Mouse (Mus musculus) heart, postnatal 14 days (tissue): ENCODE results near the gene Kcnv2. TPM values are rescaled to one million over a fixed set of nuclear protein-coding genes. Genes with fewer than 3 reads are reported as not detected.

ENCODE experiments used
- DNase-seq, 2 experiments: peaks; one replicate each; pipeline ENCODE4 v3.0.0; 2021 to 2022
- intact Hi-C: fragments of 180-260 bp; cut with DNase I; formaldehyde crosslinking; loops from one replicate; pipeline ENCODE4 v1.15.1; 2025
- long read RNA-seq, 2 experiments: library from polyadenylated mRNA; stranded (forward); transcript quantifications; one replicate each; pipeline ENCODE4 v2.0.0; 2021
- total RNA-seq, 2 experiments: library from RNA; stranded (reverse); gene quantifications; 2 replicates each; pipeline ENCODE4 v1.2.3; 2021

The Kcnv2 gene
- total RNA-seq = 1 to 10 TPM in 1 of 2 experiments, under 1 TPM in 1; 0.41 to 1.2 TPM
- long read RNA-seq, experiment 1 = 0 reads
- long read RNA-seq, experiment 2 = 0 reads

- no peak for DNase-seq
- intact Hi-C loops = no loop called here
Observed at GRCm38 (mm10) chr19:27322281-27322680, at the start of gene Kcnv2. Gene Kcnv2 (plus strand): TSS chr19:27322588.

DNA sequence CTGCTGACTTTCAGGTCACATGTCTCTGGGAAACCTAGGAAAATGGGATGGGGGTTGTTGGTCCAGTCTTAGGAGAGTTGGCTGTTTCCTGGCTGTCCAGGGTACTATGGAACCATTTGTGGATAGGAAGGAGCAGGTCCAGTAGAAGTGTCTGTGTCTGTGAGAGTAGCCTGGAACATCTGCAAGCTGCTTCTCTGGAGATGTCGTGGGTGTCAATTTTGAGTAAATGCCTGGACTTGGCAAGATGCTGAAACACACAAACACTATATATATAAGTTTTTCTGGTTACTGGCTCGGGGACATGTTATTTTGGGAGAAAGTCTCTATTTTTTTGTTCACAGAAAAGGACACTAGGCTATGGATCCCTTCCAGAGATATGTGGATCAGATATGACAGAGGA lies 49.0 kb upstream of the Kcnv2 start:
- no peak for DNase-seq
- intact Hi-C loops = no loop called here

GRCm38 (mm10) chr19:27274382-27274781 lies 48.0 kb upstream of the Kcnv2 start:
- intact Hi-C loops = no loop called here
- no peak for DNase-seq

GRCm38 (mm10) chr19:27279174-27279573 lies 43.2 kb upstream of the Kcnv2 start:
- DNase-seq = no peak
- intact Hi-C loops = no loop called here

DNA sequence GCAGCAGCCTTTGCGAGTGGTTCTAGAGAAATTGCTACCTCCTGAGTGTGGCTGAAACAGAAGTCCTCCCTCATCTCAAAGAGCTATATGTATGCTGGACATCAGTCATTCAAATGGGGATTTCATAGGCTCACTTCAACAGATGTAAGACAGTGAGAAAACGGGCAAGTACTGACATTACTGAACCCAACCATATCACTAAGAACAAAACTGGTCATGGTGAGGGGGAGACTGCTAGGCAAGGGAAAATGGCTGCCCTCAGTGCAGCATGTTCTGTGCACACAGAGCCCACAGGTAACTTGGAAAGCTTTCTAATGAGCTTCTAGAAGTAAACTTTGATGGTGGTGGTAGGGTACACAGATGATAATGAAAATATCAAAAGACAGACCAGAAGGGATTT lies 12.3 kb upstream of the Kcnv2 start:
- DNase-seq = no peak
- intact Hi-C loops = no loop called here

DNA sequence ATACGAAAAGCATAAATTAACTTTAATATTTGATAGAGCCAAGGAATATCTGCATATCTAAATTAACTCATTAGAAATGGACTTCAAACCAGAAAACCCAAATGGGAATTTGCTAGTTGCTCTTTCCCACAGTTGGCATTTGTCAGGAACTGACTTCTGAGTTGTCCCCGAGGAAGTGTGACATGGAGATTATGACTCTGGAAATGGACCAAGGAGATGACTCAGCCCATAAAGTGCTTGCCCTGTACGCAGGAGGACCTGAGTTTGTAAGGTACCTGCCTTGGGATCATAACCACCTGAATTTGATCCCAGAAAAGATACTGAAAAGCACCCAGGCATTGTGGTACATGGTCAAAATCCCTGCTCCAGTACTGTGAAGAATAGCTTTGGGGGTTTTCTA lies 11.1 kb upstream of the Kcnv2 start:
- peak in 1 of 2 experiments; percentile 23 for DNase-seq
- intact Hi-C loops = no loop called here

DNA sequence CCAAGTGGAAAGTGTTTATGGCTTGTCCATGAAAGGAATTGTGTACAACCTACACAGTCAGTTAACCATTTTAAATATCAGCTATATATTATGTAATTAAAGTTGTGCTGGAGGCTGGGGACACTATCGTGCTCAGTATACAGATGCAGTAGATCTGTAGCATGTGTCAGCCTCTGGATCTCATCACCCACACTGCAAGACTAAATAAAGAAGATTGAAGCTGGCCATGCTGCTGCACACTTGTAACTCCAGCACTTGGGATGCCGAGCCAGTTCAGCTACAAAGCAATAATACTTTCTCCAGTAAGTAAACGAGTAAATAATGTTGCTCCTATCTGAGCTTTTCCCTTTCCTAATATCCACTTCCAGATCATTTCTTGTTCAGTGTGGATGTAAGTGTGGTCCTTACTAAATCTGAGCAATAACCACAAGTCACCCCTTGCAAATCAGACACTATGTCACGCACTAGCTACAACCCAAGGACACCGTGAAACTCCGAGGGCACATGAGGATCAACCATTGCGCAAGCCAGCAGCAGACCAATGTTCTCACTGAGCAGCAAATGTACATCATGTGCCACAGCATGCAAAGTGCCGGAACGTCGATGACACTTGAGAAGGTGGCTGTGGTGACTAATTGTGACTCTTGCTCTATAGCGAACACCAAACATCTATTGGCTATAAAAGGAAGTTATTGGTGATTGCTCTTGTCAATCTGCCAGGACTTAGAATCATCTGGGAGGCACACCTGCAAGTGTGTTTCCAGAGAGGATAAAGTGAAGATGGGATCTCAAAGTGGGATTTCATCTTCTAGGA lies 9.9 kb upstream of the Kcnv2 start:
- intact Hi-C loops = no loop called here
- peak; percentile 29 to 32 for DNase-seq

DNA sequence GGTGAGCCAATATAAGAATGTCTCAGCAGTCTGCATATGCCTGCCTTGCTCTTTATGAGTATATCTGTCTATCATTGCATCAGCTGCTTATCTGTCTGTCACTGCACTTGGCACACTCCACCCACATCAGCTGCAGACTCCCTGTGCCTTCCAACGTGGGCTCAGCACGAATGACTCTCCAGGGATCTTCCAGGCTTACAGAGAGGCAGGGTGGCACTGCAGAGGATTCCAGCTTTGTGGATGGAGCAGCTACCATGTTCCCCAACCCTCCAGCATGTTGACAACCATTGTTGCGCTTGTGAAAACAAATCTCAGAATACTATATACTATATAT lies 9.3 kb upstream of the Kcnv2 start:
- intact Hi-C loops = no loop called here
- no peak for DNase-seq

DNA sequence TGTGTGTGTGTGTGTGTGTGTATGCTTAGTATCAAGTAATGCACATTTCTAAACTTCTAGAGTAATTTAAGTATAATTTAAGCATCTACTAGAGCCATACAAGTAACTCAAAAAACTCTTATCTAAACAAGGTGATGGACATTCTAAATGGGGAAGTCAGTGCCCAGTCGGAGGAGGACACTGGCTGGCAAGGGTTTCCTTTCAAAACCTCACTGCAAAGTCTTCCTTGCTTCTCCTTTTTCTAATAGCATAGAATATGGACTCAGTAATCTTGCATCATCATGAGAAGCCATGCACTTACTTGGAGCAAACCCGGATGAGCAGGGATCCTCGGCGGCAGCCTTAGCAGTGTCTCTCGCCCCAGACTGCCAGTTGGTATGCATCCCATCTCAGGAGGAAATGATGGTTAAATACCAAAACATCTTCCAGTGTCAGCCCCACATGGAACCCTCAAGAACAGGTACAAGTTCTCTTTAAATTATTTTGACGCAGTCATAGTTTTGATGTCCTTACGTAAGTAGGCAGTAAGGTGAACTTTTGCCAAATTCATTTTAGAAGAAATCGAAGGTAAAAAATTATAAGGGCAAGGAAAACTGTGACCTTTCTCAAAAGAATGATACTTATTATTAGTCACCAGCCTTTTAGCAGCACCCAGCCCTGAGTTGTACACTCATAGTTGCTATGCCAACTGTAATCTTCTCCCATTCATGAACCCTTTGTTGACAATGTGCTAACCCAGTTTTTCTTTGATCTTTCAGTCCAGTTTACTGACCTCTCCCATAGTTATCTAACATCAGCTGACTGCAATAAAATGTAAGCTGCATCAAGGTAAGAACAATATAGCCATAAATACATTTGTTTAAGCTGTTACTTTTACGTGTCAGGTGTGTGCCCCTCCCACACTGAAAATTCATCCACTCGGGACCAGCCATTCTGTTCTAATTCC lies 5.8 kb upstream of the Kcnv2 start:
- DNase-seq = no peak
- intact Hi-C loops = no loop called here

DNA sequence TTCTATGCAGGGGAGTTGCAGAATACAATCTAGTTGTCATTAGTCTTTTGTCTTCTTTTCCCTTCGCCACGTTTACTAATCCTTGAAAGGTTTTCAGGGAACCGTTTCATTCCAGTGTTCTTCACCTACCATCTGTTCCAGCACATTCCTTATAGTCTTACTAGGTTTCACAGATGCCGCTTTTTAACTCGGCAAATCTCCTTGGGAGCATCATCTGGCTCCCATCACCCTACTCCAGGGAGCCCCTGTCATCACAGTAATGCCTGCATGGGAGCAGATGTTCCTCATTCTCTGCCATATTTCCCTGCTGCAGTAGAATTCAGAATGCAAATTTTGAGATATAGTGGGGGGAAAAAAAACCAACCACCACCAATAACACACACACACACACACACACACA lies 5.1 kb upstream of the Kcnv2 start:
- intact Hi-C loops = no loop called here
- peak; percentile 29 to 51 for DNase-seq

- intact Hi-C loops = no loop called here
- DNase-seq = peak; percentile 25 to 33
Observed at GRCm38 (mm10) chr19:27322911-27323627, 681 bp downstream of the Kcnv2 start.

DNA sequence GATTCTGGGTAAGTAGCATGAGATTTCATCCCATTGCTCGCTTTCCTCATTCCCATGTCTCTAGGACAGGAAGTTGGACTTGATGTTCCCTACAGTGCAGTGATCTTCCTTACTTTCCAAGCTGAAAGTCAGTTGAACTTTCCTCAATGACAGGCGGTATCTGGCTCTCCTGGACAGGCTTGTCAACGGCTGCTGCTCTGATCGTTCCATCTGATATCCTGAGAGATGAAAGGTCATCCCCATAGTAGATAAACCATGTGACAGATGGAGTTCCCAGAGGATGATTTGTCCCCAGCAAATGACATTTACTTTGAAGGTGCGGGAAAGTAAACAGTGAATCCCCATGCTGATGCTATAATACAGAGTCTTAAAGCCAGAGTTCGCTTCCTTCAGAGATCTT lies 3.2 kb downstream of the Kcnv2 start:
- intact Hi-C loops = no loop called here
- no peak for DNase-seq

GRCm38 (mm10) chr19:27327569-27327968 lies 5.2 kb downstream of the Kcnv2 start:
- intact Hi-C loops = no loop called here
- DNase-seq = no peak

DNA sequence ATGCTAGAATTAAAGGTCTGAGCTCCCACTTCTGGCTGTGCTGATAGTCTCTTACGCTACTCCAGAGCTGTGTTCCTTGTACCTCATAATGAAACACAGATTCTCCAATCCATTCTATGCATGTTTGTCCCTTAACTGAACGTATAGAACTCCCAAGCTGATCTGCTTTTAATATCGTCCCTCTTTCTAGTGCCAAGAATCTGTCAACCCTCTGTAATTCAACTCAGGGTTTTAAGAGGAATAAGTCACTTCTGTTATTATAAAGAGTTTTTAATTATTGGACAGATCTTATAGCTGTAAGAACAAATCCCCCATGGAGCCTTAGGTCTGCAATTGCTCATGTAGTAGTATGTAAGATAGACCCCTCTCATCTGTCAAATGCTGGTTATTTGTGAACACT lies 5.8 kb downstream of the Kcnv2 start:
- intact Hi-C loops = no loop called here

DNA sequence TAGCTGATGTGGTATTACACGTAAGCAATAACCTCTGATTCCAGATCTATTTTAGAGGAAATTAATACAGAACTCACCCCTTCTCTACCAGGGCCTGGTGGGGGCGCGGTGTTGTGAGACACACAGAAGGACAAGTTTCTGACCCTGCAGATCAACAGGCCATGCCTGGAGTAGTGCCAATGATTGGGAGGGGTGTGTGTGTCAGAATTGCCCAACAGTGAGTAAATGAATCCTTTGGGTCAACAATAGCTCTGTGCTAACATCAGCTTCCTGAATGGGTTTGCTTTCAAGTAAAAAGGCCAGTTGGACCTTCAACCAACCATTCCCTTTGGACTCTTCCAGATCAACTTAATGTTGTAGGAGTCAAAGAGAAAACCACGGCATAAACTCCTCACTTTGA lies 6.3 kb downstream of the Kcnv2 start:
- intact Hi-C loops = no loop called here
- DNase-seq = no peak

More for the DNA sequence above, 5.8 kb downstream of the Kcnv2 start:
- no peak for DNase-seq

DNA sequence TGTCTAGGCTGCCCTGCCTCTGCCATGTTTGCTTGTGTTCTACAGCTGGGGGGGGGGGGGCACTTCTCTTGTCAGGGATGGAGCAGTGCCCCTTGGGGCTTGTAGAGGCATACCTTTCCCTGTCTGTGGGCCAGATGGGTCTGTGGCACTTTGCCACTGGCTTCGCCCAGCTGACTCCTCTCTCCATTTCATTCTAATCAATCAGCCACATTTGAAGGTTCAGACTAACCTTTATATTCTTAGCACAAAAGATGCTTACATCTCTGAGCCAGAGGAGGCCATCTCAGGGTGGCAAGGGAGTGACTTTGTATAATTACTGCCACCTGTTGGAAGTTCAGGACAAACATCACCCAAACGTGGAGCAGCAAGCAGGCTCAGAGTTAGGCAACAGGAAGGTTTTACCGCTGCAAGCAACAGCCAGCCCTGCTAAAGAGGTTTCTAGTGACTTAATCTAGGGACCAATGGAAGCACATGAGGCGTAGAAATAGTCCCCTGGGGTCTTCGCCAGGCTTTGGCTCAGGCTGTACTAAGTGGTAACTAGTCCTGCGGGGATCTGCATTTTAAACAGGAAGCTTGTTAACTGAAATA lies 9.9 kb downstream of the Kcnv2 start:
- DNase-seq = no peak
- intact Hi-C loops = no loop called here

DNA sequence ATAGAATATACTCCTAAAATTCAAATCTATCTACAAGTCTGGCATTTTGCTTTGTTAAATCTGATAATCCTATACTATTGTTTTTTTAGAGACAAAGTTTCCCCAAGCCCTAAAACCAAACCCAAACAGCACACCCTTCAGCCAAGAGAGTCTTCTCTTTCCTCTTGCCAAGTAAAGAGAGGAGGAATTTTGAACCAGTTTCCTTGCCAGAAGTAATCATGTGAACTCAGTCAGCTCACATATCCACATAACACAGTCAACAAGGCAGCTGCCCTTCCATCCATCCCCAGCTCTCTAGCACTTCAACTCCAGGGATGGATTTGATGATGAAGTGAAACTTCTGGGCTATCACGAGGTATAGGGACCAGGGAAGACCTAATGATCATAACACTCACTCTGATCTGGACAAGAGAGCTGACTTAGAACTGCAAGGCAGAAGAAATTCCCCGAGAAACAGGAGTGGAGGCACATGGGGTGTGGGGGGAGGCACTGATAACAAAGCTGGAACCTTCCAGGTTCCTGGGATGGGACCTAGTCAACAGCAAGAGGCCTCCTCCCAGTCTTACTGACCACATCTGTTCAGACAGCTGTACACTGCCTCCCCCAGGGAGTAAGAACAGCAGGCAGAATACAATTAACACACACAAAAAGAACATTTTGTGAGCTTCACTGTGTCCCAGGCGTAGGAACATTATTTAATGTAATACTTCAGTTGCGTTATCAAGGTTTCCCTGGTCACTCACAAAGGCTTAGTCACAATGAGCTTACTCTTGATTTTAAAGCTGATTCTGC lies 13.9 kb downstream of the Kcnv2 start:
- intact Hi-C loops = no loop called here
- DNase-seq = peak; percentile 43 to 47

DNA sequence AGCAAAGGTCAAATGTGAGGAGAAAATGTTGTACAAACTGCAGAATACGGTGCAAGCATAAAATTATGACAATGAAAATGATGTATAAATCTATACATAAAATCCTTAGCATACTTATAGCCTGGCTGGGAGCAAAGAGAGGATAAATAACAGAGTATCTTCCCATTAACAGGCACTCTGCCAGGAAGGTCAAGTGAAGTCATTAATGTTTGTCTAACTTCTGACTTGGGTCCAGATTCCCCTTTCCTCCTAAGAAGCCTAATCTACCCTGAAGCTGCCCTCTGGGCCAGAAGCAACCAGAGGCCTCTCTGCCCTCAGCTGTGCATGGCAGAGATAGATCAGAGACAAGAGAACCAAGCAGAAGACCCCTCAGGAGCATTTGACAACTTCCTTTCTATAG lies 24.1 kb downstream of the Kcnv2 start:
- no peak for DNase-seq
- intact Hi-C loops = loop anchor here (10.0 kb wide), 1 partner anchor 372 kb away; no protein-coding TSS in a partner anchor

DNA sequence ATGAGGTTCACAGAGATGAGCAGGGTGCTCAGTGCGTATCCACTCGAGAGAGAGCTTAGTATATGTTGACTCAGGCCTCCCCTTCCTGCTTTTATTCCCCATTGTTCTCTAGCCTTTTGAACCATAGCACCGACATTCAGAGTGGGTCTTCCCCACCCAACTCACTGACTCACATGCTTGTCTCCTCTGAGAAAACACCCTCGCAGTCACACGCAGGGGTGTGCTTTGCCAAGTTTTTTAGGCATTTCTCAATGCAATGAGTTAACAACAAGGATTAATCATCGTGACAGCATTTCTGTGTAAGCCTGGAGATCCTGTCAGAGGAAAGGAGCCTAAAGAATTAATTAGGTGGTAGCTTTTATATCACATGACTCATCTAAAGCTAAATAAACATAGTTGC lies 29.3 kb downstream of the Kcnv2 start:
- no peak for DNase-seq

DNA sequence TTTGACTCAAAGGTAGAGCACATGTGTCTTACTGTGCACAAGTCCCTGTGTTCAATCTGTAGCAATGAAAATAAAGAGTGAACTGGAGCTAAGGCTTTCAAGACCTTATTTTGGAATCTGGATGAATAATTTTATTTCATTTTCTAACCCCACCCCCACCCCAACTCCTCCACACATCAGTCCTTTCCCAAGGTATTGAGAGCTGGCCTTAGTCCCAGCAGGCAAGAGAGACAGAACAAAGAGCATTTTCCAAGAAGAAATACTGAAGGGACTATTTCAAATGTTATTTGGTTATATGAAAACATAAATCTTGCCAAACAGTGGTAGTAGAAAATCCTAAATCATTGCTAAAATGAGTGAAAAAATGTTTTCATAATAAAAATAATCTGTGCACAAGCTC lies 38.0 kb downstream of the Kcnv2 start:
- DNase-seq = no peak
- intact Hi-C loops = no loop called here

More for the DNA sequence above, 29.3 kb downstream of the Kcnv2 start:
- intact Hi-C loops = no loop called here
